Mouse (Mus musculus): ENCODE data around the gene Ints11. TPM values are rescaled to one million over a fixed set of nuclear protein-coding genes. Genes with fewer than 3 reads are reported as not detected.
A peak's percentile ranks its signal among the peaks of the same experiment; 100 is the strongest.

Gene Ints11
- polyA plus RNA-seq, 1 experiment from 2014 or later = 30.7 TPM

DNA sequence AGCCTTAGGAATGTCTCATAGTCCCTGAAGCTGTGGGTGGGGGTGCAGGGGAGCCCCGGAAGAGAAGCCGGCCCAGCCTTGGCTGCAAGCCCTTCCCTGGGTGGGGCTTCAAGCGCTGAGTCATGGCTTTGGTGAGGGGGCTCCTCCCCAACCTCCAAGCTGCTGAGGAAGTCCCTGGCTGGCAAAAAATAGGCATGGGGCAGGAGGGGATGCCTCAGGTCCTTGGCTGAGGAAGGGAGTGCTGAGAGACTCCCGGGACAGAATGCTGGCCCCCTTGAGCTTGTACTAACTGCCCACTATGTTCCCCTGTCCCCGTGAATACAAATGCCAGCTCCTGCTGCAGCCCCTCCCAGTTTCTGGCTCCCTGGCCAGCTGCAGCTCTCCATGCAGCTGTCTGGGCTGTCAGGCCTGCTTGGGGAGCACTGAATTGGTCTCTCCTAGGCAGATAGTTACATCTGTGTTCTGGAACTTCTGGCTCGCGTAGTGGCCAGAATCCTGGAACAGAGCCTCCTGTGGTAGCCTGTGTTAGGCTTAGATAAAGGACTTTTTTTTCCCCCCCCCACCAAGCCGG lies 25.1 kb downstream of the Ints11 start:
- DNase-seq (ENCODE audit: low spot score) (peak; percentile 74), ATAC-seq (ENCODE audit: low FRiP score, low TSS enrichment) (peak; percentile 42; the same call in 1 of the 2 replicates)
- Histone ChIP-seq H3K4me1 (replicated peaks; ENCODE audit: control insufficient read depth, insufficient read depth) (peaks cover 10% of the 10 kb centered on the region), H3K36me3 (ENCODE audit: control insufficient read depth, insufficient read depth, low read length) (peaks cover under 1% of the 10 kb centered on the region; the same call in 1 of the 2 replicates), H3K27me3 (ENCODE audit: control insufficient read depth, insufficient read depth, low read length) (no peaks in the 10 kb centered on the region), H3K9ac (ENCODE audit: low read length) (peak overlapping the region; percentile 18), H3K4me2 (replicated peaks; ENCODE audit: low read depth) (peak overlapping the region; percentile 97), H3K4me3 (ENCODE audit: low read depth, low read length) (peak overlapping the region; percentile 20; the same call in 1 of the 2 replicates), H3K9me3 (ENCODE audit: control insufficient read depth, low read length) (no peaks in the 10 kb centered on the region), H3K27ac (replicated peaks) (peak overlapping the region; percentile 86)
- 12% methylated on average over 8 of the region's 8 CpGs for WGBS
- no peak for TF ChIP-seq EP300 (optimal IDR thresholded peaks at IDR 0.05)
- peak; percentile 24; the same call in 1 of the 2 replicates for TF ChIP-seq CTCF (IDR thresholded peaks at IDR 0.05; ENCODE audit: low read depth)

DNA sequence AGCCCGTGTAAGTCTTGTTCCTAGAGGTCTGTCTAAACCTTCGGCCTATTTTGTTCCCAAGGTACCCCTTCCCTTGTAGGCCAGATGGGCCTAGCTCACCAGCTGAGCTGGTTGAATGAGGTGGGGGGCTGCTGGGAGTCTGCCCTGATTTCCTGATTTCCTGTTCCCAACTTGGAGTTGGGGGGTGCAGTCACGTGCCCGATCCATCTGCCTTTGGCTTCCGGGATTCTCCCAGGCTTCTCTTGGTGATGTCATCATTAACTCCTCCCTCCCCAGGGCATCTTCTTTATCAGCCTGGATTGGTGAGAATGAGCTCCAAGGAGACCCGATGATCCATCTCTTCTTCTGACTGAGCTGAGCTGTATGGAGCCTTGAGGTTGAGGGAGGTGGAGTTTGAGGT lies 25.9 kb downstream of the Ints11 start:
- TF ChIP-seq CTCF (IDR thresholded peaks at IDR 0.05; ENCODE audit: low read depth) = no peak
- no peak for TF ChIP-seq EP300 (optimal IDR thresholded peaks at IDR 0.05)
- WGBS = 35% methylated on average over 6 of the region's 6 CpGs
- Histone ChIP-seq H3K4me2 (replicated peaks; ENCODE audit: low read depth) (peak overlapping the region; percentile 97), H3K4me1 (replicated peaks; ENCODE audit: control insufficient read depth, insufficient read depth) (peaks cover 10% of the 10 kb centered on the region), H3K9ac (ENCODE audit: low read length) (peak overlapping the region; percentile 18), H3K9me3 (ENCODE audit: control insufficient read depth, low read length) (no peaks in the 10 kb centered on the region), H3K36me3 (ENCODE audit: control insufficient read depth, insufficient read depth, low read length) (peaks cover 9% of the 10 kb centered on the region), H3K27me3 (ENCODE audit: control insufficient read depth, insufficient read depth, low read length) (no peaks in the 10 kb centered on the region), H3K27ac (replicated peaks) (peak overlapping the region; percentile 86), H3K4me3 (ENCODE audit: low read depth, low read length) (no peak overlapping the region)
- DNase-seq (ENCODE audit: low spot score) = peak; percentile 38
- no peak for ATAC-seq (ENCODE audit: low FRiP score, low TSS enrichment)

- ATAC-seq (ENCODE audit: low FRiP score, low TSS enrichment) (no peak), DNase-seq (ENCODE audit: low spot score) (no peak)
- Histone ChIP-seq H3K4me2 (replicated peaks; ENCODE audit: low read depth) (no peak overlapping the region), H3K27ac (replicated peaks) (no peak overlapping the region), H3K4me3 (ENCODE audit: low read depth, low read length) (no peak overlapping the region), H3K36me3 (ENCODE audit: control insufficient read depth, insufficient read depth, low read length) (peaks cover 11% of the 10 kb centered on the region), H3K9ac (ENCODE audit: low read length) (no peak overlapping the region), H3K27me3 (ENCODE audit: control insufficient read depth, insufficient read depth, low read length) (no peaks in the 10 kb centered on the region), H3K9me3 (ENCODE audit: control insufficient read depth, low read length) (no peaks in the 10 kb centered on the region), H3K4me1 (replicated peaks; ENCODE audit: control insufficient read depth, insufficient read depth) (peaks cover 10% of the 10 kb centered on the region)
- no peak for TF ChIP-seq EP300 (optimal IDR thresholded peaks at IDR 0.05)
- no peak for TF ChIP-seq CTCF (IDR thresholded peaks at IDR 0.05; ENCODE audit: low read depth)
- WGBS = 95% methylated on average over 4 of the region's 4 CpGs
These were observed 26.5 kb downstream of the Ints11 start for GRCm38 (mm10) chr4:155895826-155896225.

- ATAC-seq (ENCODE audit: low FRiP score, low TSS enrichment) = no peak
- no peak overlapping the region for H3K4me2 ChIP-seq (replicated peaks; ENCODE audit: low read depth)
- H3K36me3 ChIP-seq (ENCODE audit: control insufficient read depth, insufficient read depth, low read length) = peaks cover 11% of the 10 kb centered on the region
- no peaks in the 10 kb centered on the region for H3K9me3 ChIP-seq (ENCODE audit: control insufficient read depth, low read length)
- no peak overlapping the region for H3K27ac ChIP-seq (replicated peaks)
- H3K9ac ChIP-seq (ENCODE audit: low read length) = no peak overlapping the region
- no peak overlapping the region for H3K4me3 ChIP-seq (ENCODE audit: low read depth, low read length)
- TF ChIP-seq CTCF (IDR thresholded peaks at IDR 0.05; ENCODE audit: low read depth) (no peak), EP300 (optimal IDR thresholded peaks at IDR 0.05) (no peak)
- 99% methylated on average over 12 of the region's 12 CpGs for WGBS
- DNase-seq (ENCODE audit: low spot score) = no peak
- H3K4me1 ChIP-seq (replicated peaks; ENCODE audit: control insufficient read depth, insufficient read depth) = peaks cover 10% of the 10 kb centered on the region
- H3K27me3 ChIP-seq (ENCODE audit: control insufficient read depth, insufficient read depth, low read length) = no peaks in the 10 kb centered on the region
These were observed 27.1 kb downstream of the Ints11 start for GRCm38 (mm10) chr4:155896461-155896860.

DNA sequence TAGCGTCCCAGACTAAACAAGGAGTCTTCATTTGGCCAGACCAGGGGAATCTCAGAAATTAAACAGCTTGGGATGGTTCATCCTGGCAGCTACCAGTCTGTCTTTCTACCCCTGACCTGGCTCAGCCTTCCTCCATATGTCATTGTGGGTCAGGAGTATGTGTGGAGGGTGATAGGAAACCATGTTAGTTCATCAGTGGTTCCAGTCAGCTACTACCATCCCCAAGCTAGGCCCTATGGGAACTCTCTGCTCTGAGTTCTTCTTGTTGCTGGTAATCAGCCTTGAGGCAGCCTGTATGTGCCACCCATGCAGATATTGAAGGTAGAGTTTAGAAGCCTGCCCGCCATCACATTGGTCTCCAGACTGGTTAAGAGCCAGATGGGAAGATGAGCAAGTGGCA lies 29.0 kb downstream of the Ints11 start:
- DNase-seq (ENCODE audit: low spot score) = no peak
- no peaks in the 10 kb centered on the region for H3K27me3 ChIP-seq (ENCODE audit: control insufficient read depth, insufficient read depth, low read length)
- 94% methylated on average over 2 of the region's 2 CpGs for WGBS

GRCm38 (mm10) chr4:155899355-155899754 lies 30.0 kb downstream of the Ints11 start:
- no peak for DNase-seq (ENCODE audit: low spot score)
- no peak for TF ChIP-seq EP300 (optimal IDR thresholded peaks at IDR 0.05)
- no peak for TF ChIP-seq CTCF (IDR thresholded peaks at IDR 0.05; ENCODE audit: low read depth)

More for the DNA sequence above, 29.0 kb downstream of the Ints11 start:
- Histone ChIP-seq H3K9me3 (ENCODE audit: control insufficient read depth, low read length) (no peaks in the 10 kb centered on the region), H3K36me3 (ENCODE audit: control insufficient read depth, insufficient read depth, low read length) (peaks cover 15% of the 10 kb centered on the region), H3K4me3 (ENCODE audit: low read depth, low read length) (no peak overlapping the region), H3K27ac (replicated peaks) (no peak overlapping the region), H3K4me1 (replicated peaks; ENCODE audit: control insufficient read depth, insufficient read depth) (peaks cover 10% of the 10 kb centered on the region), H3K4me2 (replicated peaks; ENCODE audit: low read depth) (no peak overlapping the region), H3K9ac (ENCODE audit: low read length) (no peak overlapping the region)
- TF ChIP-seq CTCF (IDR thresholded peaks at IDR 0.05; ENCODE audit: low read depth) (no peak), EP300 (optimal IDR thresholded peaks at IDR 0.05) (no peak)
- no peak for ATAC-seq (ENCODE audit: low FRiP score, low TSS enrichment)

More at GRCm38 (mm10) chr4:155899355-155899754, 30.0 kb downstream of the Ints11 start:
- H3K36me3 ChIP-seq (ENCODE audit: control insufficient read depth, insufficient read depth, low read length) = peaks cover 19% of the 10 kb centered on the region
- H3K9me3 ChIP-seq (ENCODE audit: control insufficient read depth, low read length) = no peaks in the 10 kb centered on the region
- 93% methylated on average over 7 of the region's 7 CpGs for WGBS
- no peak overlapping the region for H3K4me2 ChIP-seq (replicated peaks; ENCODE audit: low read depth)
- no peak overlapping the region for H3K9ac ChIP-seq (ENCODE audit: low read length)
- no peak for ATAC-seq (ENCODE audit: low FRiP score, low TSS enrichment)
- H3K27ac ChIP-seq (replicated peaks) = no peak overlapping the region
- peaks cover 9% of the 10 kb centered on the region; the same call in 1 of the 2 replicates for H3K4me1 ChIP-seq (replicated peaks; ENCODE audit: control insufficient read depth, insufficient read depth)
- H3K27me3 ChIP-seq (ENCODE audit: control insufficient read depth, insufficient read depth, low read length) = no peaks in the 10 kb centered on the region
- no peak overlapping the region for H3K4me3 ChIP-seq (ENCODE audit: low read depth, low read length)

All from stomach, postnatal 0 days (tissue).